ENCODE assay signal across 1 mouse cellular context in genomic region chr9:62353784-62354183, GRCm38 (mm10).
A peak's percentile ranks its signal among the peaks of the same experiment; 100 is the strongest.
TF ChIP-seq lines count a peak whose summit lies in the region.

No protein-coding gene starts in this region.

TF ChIP-seq in CH12.LX, 34 proteins besides CTCF, POLR2A, EP300 and RAD21 (continued from another document):
- TF ChIP-seq ZKSCAN1 (IDR thresholded peaks at IDR 0.05; ENCODE audit: borderline replicate concordance, low read depth, low read length) = no peak
- TF ChIP-seq ETS1 (conservative IDR thresholded peaks at IDR 0.05; ENCODE audit: low read depth, low read length) = peak; percentile 98
- TF ChIP-seq POLR2AphosphoS2 (IDR thresholded peaks at IDR 0.05; ENCODE audit: low read depth, low read length) = peak; percentile 61; the same call in 1 of the 2 replicates
- no peak for TF ChIP-seq USF1 (IDR thresholded peaks at IDR 0.05; ENCODE audit: low read depth, low read length)
- no peak for TF ChIP-seq TBP (conservative IDR thresholded peaks at IDR 0.05; ENCODE audit: low read depth, low read length)
- no peak for TF ChIP-seq ZC3H11A (IDR thresholded peaks at IDR 0.05; ENCODE audit: low read depth, low read length)
